Mouse (Mus musculus) megakaryocyte, embryonic 14.5 days (primary cell): ENCODE results near the gene Faxc.

Experiments
- FLI1 ChIP-seq: IDR thresholded peaks from 2 replicates; pipeline ENCODE4 v1.6.1; 2012; ENCODE audit warnings: low read length, inconsistent platforms, mixed read lengths
- GATA1 ChIP-seq: IDR thresholded peaks from 3 replicates; pipeline ENCODE4 v1.6.1; 2012; ENCODE audit warnings: mixed read lengths, low read length, inconsistent platforms, borderline replicate concordance

- TF ChIP-seq GATA1 (no peak), FLI1 (no peak)
These were observed 49.3 kb downstream of the Faxc start for GRCm38 (mm10) chr4:21980471-21980870.
